33 mouse cellular contexts compared by ENCODE assay signal in genomic region chr12:102888568-102888967, GRCm38 (mm10). TPM values are rescaled to one million over a fixed set of nuclear protein-coding genes. Genes with fewer than 3 reads are reported as not detected.
A peak's percentile ranks its signal among the peaks of the same experiment; 100 is the strongest.
DNase-seq lines count a peak whose midpoint lies in the region; ATAC-seq lines count a peak whose summit lies in the region.
"Had no signal": no experiment of that assay in that cellular context is flagged by ENCODE, and none has a peak within 500 bp of the region (broad histone marks: within the 10 kb centered on the region; RNA-seq: fewer than 3 reads in every experiment).

No protein-coding gene starts in this region.

- no peak overlapping the region for H3K4me2 ChIP-seq in kidney, embryonic 14.5 days (replicated peaks; ENCODE audit: low read depth, low read length)
- H3K4me2 ChIP-seq: embryonic facial prominence, embryonic 15.5 days; hindbrain, embryonic 13.5 days; kidney, embryonic 15.5 days had no signal

- no peaks in the 10 kb centered on the region for H3K4me1 ChIP-seq in kidney, embryonic 14.5 days (ENCODE audit: control insufficient read depth, insufficient read depth, low read length)
- H3K4me1 ChIP-seq: embryonic facial prominence, embryonic 15.5 days; hindbrain, embryonic 13.5 days; kidney, embryonic 15.5 days had no signal

- peak; percentile 17 for DNase-seq in CD4-positive, CD25-positive, alpha-beta regulatory T cell, adult 2 months (ENCODE audit: low read depth, low spot score)
- no peak for DNase-seq in kidney, adult 8-10 months
- peak; percentile 12 for DNase-seq in embryo, embryonic 11 days
- no peak for DNase-seq in thymus, postnatal 10 days (ENCODE audit: low spot score in 2 of 2)
- no peak for DNase-seq in frontal cortex, postnatal 10 days (ENCODE audit: low spot score in 2 of 2)
- DNase-seq: adrenal gland, postnatal 14 days; cerebellum, adult 11 months; cerebellum, adult 9-10 months; cerebellum, postnatal 36 days; heart, postnatal 36 days; kidney, postnatal 25 days; liver; lung, adult 2 months; lung, postnatal 10 days; right cerebral cortex, postnatal 4 days had no signal

- no peak overlapping the region for H3K27ac ChIP-seq in kidney, embryonic 14.5 days (ENCODE audit: low read depth, low read length)
- H3K27ac ChIP-seq: embryonic facial prominence, embryonic 10.5 days; embryonic facial prominence, embryonic 15.5 days; hindbrain, embryonic 13.5 days; kidney, embryonic 15.5 days; liver, embryonic 14.5 days; macrophage had no signal

- no peak overlapping the region for H3K9ac ChIP-seq in kidney, embryonic 14.5 days (ENCODE audit: low read depth, low read length)
- H3K9ac ChIP-seq: embryonic facial prominence, embryonic 15.5 days; hindbrain, embryonic 13.5 days; kidney, embryonic 15.5 days; liver, embryonic 14.5 days had no signal

- no peak for ATAC-seq in CD4-positive, CD25-positive, alpha-beta regulatory T cell, adult 4 months
- ATAC-seq in kidney, embryonic 14.5 days (ENCODE audit: low FRiP score, low TSS enrichment) = 0 out of 2 replicates have a peak, but pooled peaks have one; percentile 60
- ATAC-seq: forebrain, embryonic 16.5 days; intestine, postnatal 0 days; midbrain, embryonic 16.5 days had no signal

- H3K27me3 ChIP-seq in kidney, embryonic 14.5 days (ENCODE audit: control insufficient read depth, insufficient read depth, low read length) = no peaks in the 10 kb centered on the region
- H3K27me3 ChIP-seq: embryonic facial prominence, embryonic 15.5 days; hindbrain, embryonic 13.5 days; kidney, embryonic 15.5 days had no signal

- no peaks in the 10 kb centered on the region for H3K36me3 ChIP-seq in kidney, embryonic 14.5 days (ENCODE audit: control insufficient read depth, insufficient read depth, low read length)
- H3K36me3 ChIP-seq: embryonic facial prominence, embryonic 10.5 days; embryonic facial prominence, embryonic 15.5 days; hindbrain, embryonic 13.5 days; kidney, embryonic 15.5 days had no signal

- 51% methylated on average over 5 of the region's 5 CpGs for WGBS in kidney, embryonic 14.5 days

- no peaks in the 10 kb centered on the region; the same call in 1 of the 2 replicates for H3K9me3 ChIP-seq in kidney, embryonic 14.5 days (ENCODE audit: control insufficient read depth, low read length)
- H3K9me3 ChIP-seq: embryonic facial prominence, embryonic 10.5 days; embryonic facial prominence, embryonic 15.5 days; hindbrain, embryonic 13.5 days; kidney, embryonic 15.5 days had no signal

- no peak overlapping the region for H3K4me3 ChIP-seq in kidney, embryonic 14.5 days (ENCODE audit: low read length)
- H3K4me3 ChIP-seq: embryonic facial prominence, embryonic 10.5 days; embryonic facial prominence, embryonic 15.5 days; hindbrain, embryonic 13.5 days; kidney, embryonic 15.5 days had no signal

RNA-seq across cellular contexts. Expression of gene Btbd7, which starts 10.3 kb away (rescaled TPM):
- 10 to 100 TPM; 11.5 to 11.9 TPM for polyA plus RNA-seq in CD4-positive, CD25-positive, alpha-beta regulatory T cell, adult 4 months (2017; shearing (Covaris generic))
- 17.7 and 24.0 TPM in 2 replicates for polyA plus RNA-seq in kidney, embryonic 14.5 days (2014; fragmentation: Nextera tagmentation; extraction: Ambion mirVana)

RNA-seq across cellular contexts. Expression of gene Cox8c, which starts 10.5 kb away (rescaled TPM):
- not detected for polyA plus RNA-seq in CD4-positive, CD25-positive, alpha-beta regulatory T cell, adult 4 months (2017; shearing (Covaris generic))
- not detected in 2 replicates for polyA plus RNA-seq in kidney, embryonic 14.5 days (2014; fragmentation: Nextera tagmentation; extraction: Ambion mirVana)
- polyA plus RNA-seq: embryonic facial prominence, embryonic 10.5 days; embryonic facial prominence, embryonic 15.5 days; forebrain, embryonic 16.5 days; heart, embryonic 14.5 days; hindbrain, embryonic 13.5 days; intestine, postnatal 0 days; kidney, embryonic 15.5 days; limb, embryonic 11.5 days; liver, embryonic 14.5 days; lung, adult 2 months; macrophage; midbrain, embryonic 16.5 days; neural tube, embryonic 11.5 days; spleen, adult 2 months; stomach, embryonic 14.5 days; thymus, postnatal 0 days; urinary bladder, adult 2 months had no signal

Comparison
In these comparisons a context has a peak if more than half of its experiments do, and no peak if none do; other contexts are left out.
1. DNase-seq: peak in CD4-positive, CD25-positive, alpha-beta regulatory T cell, adult 2 months (single experiment) and embryo, embryonic 11 days (single experiment); none in kidney, adult 8-10 months (0 of 2), thymus, postnatal 10 days (0 of 2) and frontal cortex, postnatal 10 days (0 of 2).